Mouse (Mus musculus): ENCODE measurements around the gene Fndc8.
A peak's percentile ranks its signal among the peaks of the same experiment; 100 is the strongest.

DNA sequence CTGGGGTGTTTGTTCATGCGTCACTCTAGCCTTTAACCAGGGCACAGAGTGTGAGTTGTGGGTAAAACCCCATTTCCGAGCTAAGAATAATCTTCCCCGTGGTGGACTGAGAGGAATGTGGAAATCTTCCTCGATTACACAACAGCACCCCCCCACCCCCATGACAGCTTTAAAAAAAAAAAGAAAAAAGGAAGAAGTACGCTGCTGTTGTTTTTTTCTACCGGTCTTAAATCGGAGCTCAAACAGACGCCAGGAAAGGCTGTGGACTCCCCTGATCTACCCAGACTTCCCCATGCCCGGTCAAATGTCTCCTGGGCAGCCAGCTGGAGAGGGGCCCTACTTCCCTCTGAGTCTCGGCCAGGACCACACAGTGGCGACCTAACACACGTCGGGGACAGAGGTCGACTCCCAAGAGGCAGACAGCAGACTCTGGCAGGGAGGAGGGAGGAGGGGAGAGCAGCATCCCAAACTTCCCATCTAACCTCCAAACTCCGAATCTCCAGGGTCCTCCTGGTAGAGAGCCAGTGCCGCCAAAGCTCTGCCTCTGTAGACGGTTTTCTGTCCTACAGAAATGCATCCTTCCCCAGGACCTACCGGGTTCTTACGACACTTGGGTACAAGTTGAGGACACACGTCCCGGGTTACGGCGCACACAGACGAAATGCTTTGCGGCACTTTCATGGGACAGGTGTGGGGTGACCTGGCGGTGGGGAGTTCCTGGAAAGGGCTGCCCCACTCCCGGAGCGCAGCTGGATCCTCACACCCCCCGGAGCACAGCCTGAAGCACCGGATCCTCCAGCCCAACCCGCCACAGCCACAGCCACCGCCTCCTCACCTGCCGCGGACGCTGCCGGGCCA is 21.5 kb upstream of the Fndc8 start:
- TF ChIP-seq CHD2 (IDR thresholded peaks at IDR 0.05; ENCODE audit: low read length) (no peak), CTCF (conservative IDR thresholded peaks at IDR 0.05 in 1 of 2, IDR thresholded peaks at IDR 0.05 in 1 of 2; ENCODE audit: low read depth in 2 of 2, low read length in 2 of 2) (no peak), POLR2A (IDR thresholded peaks at IDR 0.05; ENCODE audit: low read depth, low read length) (no peak; the same call in 1 of the 2 replicates), SIN3A (IDR thresholded peaks at IDR 0.05; ENCODE audit: low read length) (peak; percentile 84), HCFC1 (IDR thresholded peaks at IDR 0.05; ENCODE audit: low read depth, low read length) (peak; percentile 52)

Data from CH12.LX (cell line).